Mouse (Mus musculus) bone marrow macrophage, adult 2 months (primary cell): ENCODE data around the gene Rpsa.

ENCODE experiments used
- CTCF ChIP-seq: IDR thresholded peaks from 2 replicates; pipeline ENCODE4 v1.5.1; 2012; ENCODE audit warnings: low read depth, mild to moderate bottlenecking, low read length, moderate library complexity
- POLR2A ChIP-seq: IDR thresholded peaks from 2 replicates; pipeline ENCODE4 v1.6.1; 2012; ENCODE audit warnings: mild to moderate bottlenecking, low read depth, low read length, borderline replicate concordance

DNA sequence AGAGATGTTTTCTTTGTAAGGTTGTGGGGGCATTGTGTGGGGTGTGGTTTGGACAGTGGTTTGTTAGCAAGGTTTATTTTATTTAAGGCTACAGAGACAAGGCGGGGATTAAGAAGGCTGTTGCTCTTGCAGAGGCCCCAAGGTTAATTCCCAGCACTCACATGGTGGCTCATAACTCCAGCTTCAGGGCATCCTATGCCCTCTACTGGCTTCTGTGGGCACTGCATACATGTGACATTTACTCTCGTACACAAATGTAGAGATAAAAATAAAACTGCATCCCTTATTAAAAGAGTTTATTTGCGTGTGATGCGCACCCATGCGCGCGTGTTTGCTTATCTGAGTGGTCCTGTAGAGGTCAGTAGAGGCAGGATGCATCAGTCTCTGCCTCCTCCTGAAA is 38.4 kb upstream of the Rpsa start:
- TF ChIP-seq POLR2A = no peak
- no peak for TF ChIP-seq CTCF
